Mouse (Mus musculus) CH12.LX (cell line): Measurements from ENCODE around the gene Pou5f1. TPM values are rescaled to one million over a fixed set of nuclear protein-coding genes. Genes with fewer than 3 reads are reported as not detected.

Experiments used
- DNase-seq: peaks from one replicate; pipeline ENCODE4 v3.0.0-alpha.2; 2013; ENCODE audit errors: extremely low read depth
- H3K27ac ChIP-seq: 2 replicates; pipeline ENCODE4 v1.5.1; 2012; ENCODE audit warnings: low read depth, mild to moderate bottlenecking, control low read depth, moderate library complexity; ENCODE audit not compliant: insufficient read depth
- H3K27me3 ChIP-seq: replicated peaks from 2 replicates; pipeline ENCODE3; 2012; ENCODE audit warnings: inconsistent platforms
- H3K36me3 ChIP-seq, 2 experiments: replicated peaks in 1 of 2; 2 replicates each; pipeline versions ENCODE3 to v1.6.1; 2012; ENCODE audit warnings: inconsistent platforms in 1 of 2, low read length in 1 of 2, mild to moderate bottlenecking in 1 of 2, mixed read lengths in 1 of 2, moderate library complexity in 1 of 2; ENCODE audit not compliant: control insufficient read depth in 1 of 2, insufficient read depth in 1 of 2
- H3K4me1 ChIP-seq, 2 experiments: 2 replicates each; pipeline ENCODE4 v1.6.1; 2012; ENCODE audit warnings: inconsistent platforms in 1 of 2, moderate library complexity in 1 of 2; ENCODE audit not compliant: insufficient read depth in 2 of 2, control insufficient read depth in 1 of 2
- H3K4me2 ChIP-seq: 2 replicates; pipeline ENCODE4 v1.6.1; 2012; ENCODE audit warnings: low read depth, mild to moderate bottlenecking, control low read depth; ENCODE audit not compliant: poor library complexity, insufficient read depth, severe bottlenecking
- H3K4me3 ChIP-seq, 3 experiments: fragments of 150-350 bp in 1 of 3; sonication (generic) in 1 of 3; replicated peaks in 1 of 3; 2 replicates each; pipeline versions ENCODE3 to v1.5.1; 2011 to 2012; ENCODE audit warnings: low read depth in 2 of 3, low read length in 2 of 3, mild to moderate bottlenecking in 2 of 3, moderate library complexity in 2 of 3, control low read depth in 1 of 3, improper control_type of control experiment in 1 of 3, inconsistent platforms in 1 of 3, mixed read lengths in 1 of 3; ENCODE audit not compliant: poor library complexity in 1 of 3
- H3K79me2 ChIP-seq: replicated peaks from 2 replicates; pipeline ENCODE4 v1.6.1; 2012; ENCODE audit warnings: mild to moderate bottlenecking, moderate library complexity; ENCODE audit not compliant: control insufficient read depth, poor library complexity, insufficient read depth, severe bottlenecking; ENCODE audit errors: extremely low read depth
- H3K9ac ChIP-seq: 2 replicates; pipeline ENCODE4 v1.6.1; 2012; ENCODE audit warnings: low read depth, mild to moderate bottlenecking, control low read depth, moderate library complexity; ENCODE audit not compliant: insufficient read depth
- H3K9me3 ChIP-seq: replicated peaks from 2 replicates; pipeline ENCODE3; 2012; ENCODE audit warnings: low read length, inconsistent platforms, mixed read lengths
- BHLHE40 ChIP-seq: IDR thresholded peaks from 2 replicates; pipeline ENCODE4 v1.6.1; 2011; ENCODE audit warnings: mild to moderate bottlenecking, low read depth, low read length, improper control_type of control experiment
- CHD2 ChIP-seq: IDR thresholded peaks from 2 replicates; pipeline ENCODE4 v1.6.1; 2011; ENCODE audit warnings: low read length, improper control_type of control experiment
- CTCF ChIP-seq, 2 experiments: IDR thresholded peaks in 1 of 2; conservative IDR thresholded peaks in 1 of 2; 2 replicates each; pipeline ENCODE4 v1.5.1; 2011 to 2012; ENCODE audit warnings: low read depth in 2 of 2, low read length in 2 of 2, improper control_type of control experiment in 1 of 2, inconsistent platforms in 1 of 2, mild to moderate bottlenecking in 1 of 2, moderate library complexity in 1 of 2
- E2F4 ChIP-seq: IDR thresholded peaks from 2 replicates; pipeline ENCODE4 v1.6.1; 2011; ENCODE audit warnings: low read depth, low read length, improper control_type of control experiment; ENCODE audit not compliant: insufficient replicate concordance
- ELF1 ChIP-seq: IDR thresholded peaks from 2 replicates; pipeline ENCODE4 v1.6.1; 2014; ENCODE audit warnings: low read depth, mild to moderate bottlenecking, inconsistent platforms, low read length, improper control_type of control experiment
- ETS1 ChIP-seq: conservative IDR thresholded peaks from 2 replicates; pipeline ENCODE4 v1.6.1; 2012; ENCODE audit warnings: low read depth, mild to moderate bottlenecking, inconsistent platforms, low read length, improper control_type of control experiment, moderate library complexity
- HCFC1 ChIP-seq: IDR thresholded peaks from 2 replicates; pipeline ENCODE4 v1.6.1; 2012; ENCODE audit warnings: low read depth, mild to moderate bottlenecking, inconsistent platforms, low read length, improper control_type of control experiment
- JUND ChIP-seq: conservative IDR thresholded peaks from 2 replicates; pipeline ENCODE4 v1.6.1; 2011; ENCODE audit warnings: low read depth, low read length, improper control_type of control experiment
- MAFK ChIP-seq: IDR thresholded peaks from 2 replicates; pipeline ENCODE4 v1.6.1; 2011; ENCODE audit warnings: low read length, improper control_type of control experiment; ENCODE audit not compliant: insufficient replicate concordance
- MAX ChIP-seq: IDR thresholded peaks from 2 replicates; pipeline ENCODE4 v1.6.1; 2011; ENCODE audit warnings: low read length, improper control_type of control experiment
- MEF2A ChIP-seq: IDR thresholded peaks from 2 replicates; pipeline ENCODE4 v1.6.1; 2014; ENCODE audit warnings: low read depth, mild to moderate bottlenecking, inconsistent platforms, low read length, improper control_type of control experiment, borderline replicate concordance
- NELFE ChIP-seq: IDR thresholded peaks from 2 replicates; pipeline ENCODE4 v1.6.1; 2011; ENCODE audit warnings: low read depth, low read length, improper control_type of control experiment
- NRF1 ChIP-seq: IDR thresholded peaks from 2 replicates; pipeline ENCODE4 v1.6.1; 2014; ENCODE audit warnings: low read depth, mild to moderate bottlenecking, inconsistent platforms, low read length, improper control_type of control experiment, moderate library complexity
- POLR2AphosphoS2 ChIP-seq: IDR thresholded peaks from 2 replicates; pipeline ENCODE4 v1.6.1; 2011; ENCODE audit warnings: low read depth, low read length, improper control_type of control experiment
- RAD21 ChIP-seq: IDR thresholded peaks from 2 replicates; pipeline ENCODE4 v1.6.1; 2011; ENCODE audit warnings: low read depth, mild to moderate bottlenecking, low read length, improper control_type of control experiment, moderate library complexity
- SIN3A ChIP-seq: IDR thresholded peaks from 2 replicates; pipeline ENCODE4 v1.6.1; 2012; ENCODE audit warnings: low read length, improper control_type of control experiment, inconsistent platforms
- SMC3 ChIP-seq: IDR thresholded peaks from 2 replicates; pipeline ENCODE4 v1.6.1; 2011; ENCODE audit warnings: low read depth, low read length, improper control_type of control experiment
- TCF12 ChIP-seq: IDR thresholded peaks from 2 replicates; pipeline ENCODE4 v1.6.1; 2014; ENCODE audit warnings: low read depth, mild to moderate bottlenecking, inconsistent platforms, low read length, improper control_type of control experiment
- UBTF ChIP-seq: IDR thresholded peaks from 2 replicates; pipeline ENCODE4 v1.6.1; 2012; ENCODE audit warnings: low read depth, mild to moderate bottlenecking, inconsistent platforms, low read length, improper control_type of control experiment, moderate library complexity
- USF2 ChIP-seq: conservative IDR thresholded peaks from 2 replicates; pipeline ENCODE4 v1.6.1; 2011; ENCODE audit warnings: low read depth, low read length, improper control_type of control experiment
- ZC3H11A ChIP-seq: IDR thresholded peaks from 2 replicates; pipeline ENCODE4 v1.6.1; 2012; ENCODE audit warnings: low read depth, mild to moderate bottlenecking, inconsistent platforms, low read length, improper control_type of control experiment
- ZKSCAN1 ChIP-seq: IDR thresholded peaks from 2 replicates; pipeline ENCODE4 v1.6.1; 2012; ENCODE audit warnings: low read depth, inconsistent platforms, low read length, improper control_type of control experiment, borderline replicate concordance
- ZMIZ1 ChIP-seq: IDR thresholded peaks from 2 replicates; pipeline ENCODE4 v1.6.1; 2012; ENCODE audit warnings: low read depth, mild to moderate bottlenecking, inconsistent platforms, low read length, improper control_type of control experiment
- dilution Hi-C: fragments of 300-500 bp; cut with MboI; formaldehyde crosslinking; loops from 2 replicates; pipeline ENCODE4 v1.14.3; 2020; ENCODE audit warnings: low sequenced_read_pairs; ENCODE audit not compliant: extremely low pct_unique_long_range_greater_than_20kb, extremely low pct_ligation_motif_present
- in situ Hi-C: fragments of 300-500 bp; cut with MboI; formaldehyde crosslinking; loops from 3 replicates; pipeline ENCODE4 v1.14.3; 2019; ENCODE audit warnings: low sequenced_read_pairs, low pct_ligation_motif_present, low pct_unique_long_range_greater_than_20kb, mixed read lengths
- polyA plus RNA-seq: library from polyadenylated mRNA; unstranded; fragments of >175 nt; gene quantifications from 2 replicates; pipeline ENCODE4 v1.2.1, GENCODE M21; 2012; ENCODE audit warnings: low read depth; ENCODE audit not compliant: insufficient read length
- total RNA-seq, 2 experiments: library from RNA; depleted of rRNA; stranded (reverse); fragments of 300-350 nt in 1 of 2; fragments of >200 nt in 1 of 2; gene quantifications; 2 replicates each; pipeline ENCODE4 v1.2.3; 2012 to 2014

Gene Pou5f1
- total and polyA plus RNA-seq, 3 experiments = 0.13 TPM; not detected in 2

GRCm38 (mm10) chr17:35534343-35534742 is 28.5 kb downstream of the Pou5f1 start:
- Histone ChIP-seq H3K36me3 (peaks cover 5 to 23% of the 10 kb centered on the region in 2 experiments), H3K27me3 (peaks cover 3% of the 10 kb centered on the region), H3K27ac (no peak overlapping the region), H3K79me2 (no peaks in the 10 kb centered on the region), H3K4me1 (peaks cover 0 to 4% of the 10 kb centered on the region in 2 experiments; a peak in 1 of 4 replicates), H3K9me3 (no peaks in the 10 kb centered on the region), H3K4me3 (no peak overlapping the region), H3K9ac (no peak overlapping the region), H3K4me2 (peak overlapping the region; percentile 65; the same call in 1 of the 2 replicates)
- in situ Hi-C loops = no loop called here
- peak; percentile 81 for TF ChIP-seq SMC3
- TF ChIP-seq CTCF (conservative IDR thresholded peaks at IDR 0.05 in 1 of 2, IDR thresholded peaks at IDR 0.05 in 1 of 2; ENCODE audit: low read depth in 2 of 2, low read length in 2 of 2) = peak; percentile 83 to 90
- no peak for TF ChIP-seq TCF12
- no peak for TF ChIP-seq MAX
- peak; percentile 42 for TF ChIP-seq RAD21
- 0 out of 2 replicates have a peak, but pooled peaks have one; percentile 15 for TF ChIP-seq SIN3A
- DNase-seq = peak; percentile 77
- dilution Hi-C loops = no loop called here

GRCm38 (mm10) chr17:35537421-35537820 is 31.6 kb downstream of the Pou5f1 start:
- no peaks in the 10 kb centered on the region for H3K36me3 ChIP-seq

GRCm38 (mm10) chr17:35538476-35538875 is 32.7 kb downstream of the Pou5f1 start:
- H3K36me3 ChIP-seq = no peaks in the 10 kb centered on the region
- peaks cover 8% of the 10 kb centered on the region for H3K27me3 ChIP-seq
- TF ChIP-seq ZC3H11A (no peak), POLR2AphosphoS2 (no peak), SMC3 (no peak), E2F4 (no peak), SIN3A (no peak), NRF1 (no peak), ZMIZ1 (no peak), ETS1 (no peak), JUND (no peak), HCFC1 (no peak), NELFE (no peak), USF2 (no peak), MAX (no peak), CHD2 (no peak), ELF1 (no peak), MEF2A (no peak), BHLHE40 (no peak), MAFK (no peak), UBTF (no peak)
- TF ChIP-seq, all 38 proteins: peak for 0
- no peak overlapping the region for H3K27ac ChIP-seq
- no peaks in the 10 kb centered on the region for H3K79me2 ChIP-seq
- no peak overlapping the region for H3K4me3 ChIP-seq
- no peak overlapping the region for H3K9ac ChIP-seq
- DNase-seq = no peak
- in situ Hi-C loops (no loop called here), dilution Hi-C loops (no loop called here)
- peaks cover 7 to 13% of the 10 kb centered on the region in 2 experiments for H3K4me1 ChIP-seq
- H3K9me3 ChIP-seq = no peaks in the 10 kb centered on the region
- no peak overlapping the region for H3K4me2 ChIP-seq

More at GRCm38 (mm10) chr17:35537421-35537820, 31.6 kb downstream of the Pou5f1 start:
- TF ChIP-seq MEF2A (no peak), ZKSCAN1 (no peak)
- Histone ChIP-seq H3K4me1 (peaks cover 0 to 4% of the 10 kb centered on the region in 2 experiments; a peak in 1 of 4 replicates), H3K79me2 (no peaks in the 10 kb centered on the region), H3K9me3 (no peaks in the 10 kb centered on the region), H3K27ac (no peak overlapping the region), H3K4me3 (no peak overlapping the region), H3K27me3 (peaks cover 8% of the 10 kb centered on the region), H3K9ac (no peak overlapping the region), H3K4me2 (no peak overlapping the region)
- dilution Hi-C loops (no loop called here), in situ Hi-C loops (no loop called here)
- no peak for DNase-seq
